Mouse (Mus musculus) liver, embryonic 12.5 days (tissue): ENCODE results near the gene Klrg2. TPM values are rescaled to one million over a fixed set of nuclear protein-coding genes. Genes with fewer than 3 reads are reported as not detected.
A peak's percentile ranks its signal among the peaks of the same experiment; 100 is the strongest.

Experiments used
- ATAC-seq: fragments of 200-750 bp; cut with Nextera tagmentation; 2 replicates; pipeline ENCODE4 v1.8.0; 2017; ENCODE audit warnings: moderate number of reproducible peaks, mild to moderate bottlenecking, moderate library complexity
- H3K27ac ChIP-seq: fragments of 300-500 bp; sonication (generic); 2 replicates; pipeline ENCODE4 v1.5.1; 2016; ENCODE audit warnings: mild to moderate bottlenecking
- H3K27me3 ChIP-seq: fragments of 300-500 bp; sonication (generic); replicated peaks from 2 replicates; pipeline ENCODE4 v1.6.1; 2016; ENCODE audit warnings: mild to moderate bottlenecking, moderate library complexity
- H3K36me3 ChIP-seq: fragments of 300-500 bp; sonication (generic); 2 replicates; pipeline ENCODE4 v1.6.1; 2016; ENCODE audit warnings: mild to moderate bottlenecking, moderate library complexity
- H3K4me1 ChIP-seq: fragments of 300-500 bp; sonication (generic); 2 replicates; pipeline ENCODE4 v1.6.1; 2016
- H3K4me2 ChIP-seq: fragments of 300-500 bp; sonication (generic); 2 replicates; pipeline ENCODE4 v1.6.1; 2016; ENCODE audit warnings: mild to moderate bottlenecking, moderate library complexity
- H3K4me3 ChIP-seq: fragments of 300-500 bp; sonication (generic); 2 replicates; pipeline ENCODE4 v1.5.1; 2016; ENCODE audit warnings: mild to moderate bottlenecking, moderate library complexity
- H3K9ac ChIP-seq: fragments of 300-500 bp; sonication (generic); 2 replicates; pipeline ENCODE4 v1.6.1; 2016; ENCODE audit warnings: mild to moderate bottlenecking, moderate library complexity
- H3K9me3 ChIP-seq: fragments of 300-500 bp; sonication (generic); replicated peaks from 2 replicates; pipeline ENCODE4 v1.6.1; 2016; ENCODE audit warnings: mild to moderate bottlenecking, moderate library complexity
- WGBS: fragments of 180-500 bp; shearing (Covaris S2); methylation state at CpG from one replicate; pipeline ENCODE4 v1.1.7; 2016; ENCODE audit not compliant: insufficient replicate concordance; 5-methylcytosine and 5-hydroxymethylcytosine counted together
- polyA plus RNA-seq: library from polyadenylated mRNA; unstranded; fragments of >200 nt; fragmentation: Nextera tagmentation; extraction: Ambion mirVana; gene quantifications from 2 replicates; pipeline ENCODE4 v1.2.1, GENCODE M21; 2016

Gene Klrg2
- polyA plus RNA-seq, 1 experiment from 2014 or later = 0.06 TPM

DNA sequence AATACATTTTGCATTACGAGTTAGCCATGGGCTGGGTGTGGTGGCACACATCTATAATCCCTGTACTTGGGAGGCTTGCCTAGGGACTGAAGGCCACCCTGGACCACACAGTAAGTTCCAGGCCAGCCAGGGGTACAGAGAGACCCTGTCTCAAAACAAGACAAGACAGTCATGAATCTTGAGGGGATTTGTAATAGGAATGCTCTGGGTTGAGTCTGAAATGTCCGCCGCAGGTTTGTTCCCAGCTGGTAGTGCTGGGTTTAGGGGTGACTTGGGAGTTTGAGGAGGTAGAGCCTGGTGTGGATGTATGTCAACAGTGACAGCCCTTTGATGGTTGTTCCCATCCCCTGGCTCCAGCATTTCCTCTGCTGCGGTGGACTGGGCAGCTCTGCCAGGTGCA, 10.0 kb downstream of the Klrg2 start:
- Histone ChIP-seq H3K4me3 (no peak overlapping the region), H3K4me1 (peaks cover 23% of the 10 kb centered on the region), H3K27ac (no peak overlapping the region), H3K4me2 (no peak overlapping the region), H3K27me3 (peaks cover under 1% of the 10 kb centered on the region; the same call in 1 of the 2 replicates), H3K9me3 (no peaks in the 10 kb centered on the region), H3K9ac (no peak overlapping the region), H3K36me3 (peaks cover 22% of the 10 kb centered on the region)
- whole genome bisulfite sequencing = 85% methylated on average over 4 of the region's 4 CpGs
- ATAC-seq = no peak

DNA sequence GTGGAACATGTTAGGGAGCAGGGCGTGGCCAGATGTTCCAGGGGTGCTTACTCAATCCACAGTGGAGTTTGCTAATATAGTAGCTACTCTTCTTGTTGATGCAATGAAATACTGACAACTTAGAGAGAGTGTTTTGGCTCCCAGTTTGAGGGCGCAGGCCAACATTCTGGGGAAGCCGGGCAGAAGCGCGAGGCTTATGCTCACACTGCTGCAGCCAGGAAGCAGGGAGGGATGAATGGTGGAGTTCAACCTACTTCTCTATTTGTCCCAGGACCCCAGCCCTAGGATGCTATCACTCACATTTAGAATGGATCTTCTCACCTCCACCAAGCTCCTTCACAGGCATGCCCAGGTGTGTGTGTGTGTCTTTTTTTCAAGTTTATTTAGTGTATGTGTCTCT, 11.0 kb downstream of the Klrg2 start:
- H3K27ac ChIP-seq = no peak overlapping the region
- H3K9ac ChIP-seq = no peak overlapping the region
- H3K27me3 ChIP-seq = no peaks in the 10 kb centered on the region
- H3K9me3 ChIP-seq = no peaks in the 10 kb centered on the region
- WGBS = 87% methylated on average over 5 of the region's 5 CpGs
- H3K4me1 ChIP-seq = peaks cover 27% of the 10 kb centered on the region
- H3K4me3 ChIP-seq = no peak overlapping the region
- H3K4me2 ChIP-seq = no peak overlapping the region
- ATAC-seq = no peak
- peaks cover 31% of the 10 kb centered on the region for H3K36me3 ChIP-seq

DNA sequence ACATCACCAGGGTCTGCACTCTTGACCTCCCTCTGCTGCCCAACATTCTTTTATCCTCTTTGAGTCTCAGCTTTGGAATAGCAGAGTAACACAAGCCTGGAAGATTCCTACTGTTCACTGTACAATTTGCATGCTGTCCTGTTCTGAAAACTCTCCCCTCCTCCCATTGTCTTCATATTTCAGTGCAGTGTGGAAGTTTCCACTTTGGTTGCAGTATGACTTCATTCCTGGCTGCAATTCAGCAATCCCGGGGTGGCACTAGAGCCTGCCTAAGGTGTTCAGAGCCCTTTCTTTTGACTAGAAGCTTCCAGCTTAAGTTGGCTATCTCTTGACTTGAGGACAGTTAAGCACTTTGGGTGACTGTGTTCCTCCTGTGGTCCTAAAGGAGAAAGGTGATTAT, 12.6 kb downstream of the Klrg2 start:
- WGBS = 86% methylated on average over 1 of the region's 1 CpGs
- peaks cover 45% of the 10 kb centered on the region for H3K36me3 ChIP-seq
- H3K9me3 ChIP-seq = no peaks in the 10 kb centered on the region
- H3K4me1 ChIP-seq = peaks cover 27% of the 10 kb centered on the region
- no peak for ATAC-seq
- no peak overlapping the region for H3K27ac ChIP-seq
- no peak overlapping the region for H3K4me3 ChIP-seq
- H3K27me3 ChIP-seq = no peaks in the 10 kb centered on the region
- no peak overlapping the region for H3K9ac ChIP-seq
- no peak overlapping the region for H3K4me2 ChIP-seq

DNA sequence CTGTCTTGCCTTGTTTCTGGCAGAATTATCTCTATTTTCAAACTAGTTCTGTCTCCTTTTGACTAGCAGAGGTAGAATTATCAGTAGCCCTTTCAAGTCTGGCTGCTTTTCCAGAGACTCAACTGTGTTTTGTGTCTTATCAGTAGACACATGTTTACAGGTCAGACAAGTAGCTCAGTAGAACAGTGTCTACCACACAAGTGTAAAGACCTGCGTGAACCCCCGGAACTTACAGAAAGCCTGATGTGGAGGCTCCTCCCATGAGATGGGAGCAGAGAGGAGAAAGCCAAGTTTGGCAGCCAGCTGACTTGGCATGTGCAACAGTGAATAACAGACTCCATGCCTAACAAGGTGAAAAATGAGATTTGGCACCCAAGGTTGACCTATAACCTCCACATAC, 13.6 kb downstream of the Klrg2 start:
- H3K4me2 ChIP-seq = peak overlapping the region; percentile 22
- 19% methylated on average over 2 of the region's 2 CpGs for WGBS
- peak; percentile 92 for ATAC-seq
- H3K36me3 ChIP-seq = peaks cover 55% of the 10 kb centered on the region
- no peaks in the 10 kb centered on the region for H3K27me3 ChIP-seq
- H3K9me3 ChIP-seq = no peaks in the 10 kb centered on the region
- no peak overlapping the region for H3K4me3 ChIP-seq
- peak overlapping the region; percentile 87 for H3K27ac ChIP-seq
- 0 out of 2 replicates have a peak overlapping the region, but pooled peaks have one; percentile 28 for H3K9ac ChIP-seq
- H3K4me1 ChIP-seq = peaks cover 27% of the 10 kb centered on the region

DNA sequence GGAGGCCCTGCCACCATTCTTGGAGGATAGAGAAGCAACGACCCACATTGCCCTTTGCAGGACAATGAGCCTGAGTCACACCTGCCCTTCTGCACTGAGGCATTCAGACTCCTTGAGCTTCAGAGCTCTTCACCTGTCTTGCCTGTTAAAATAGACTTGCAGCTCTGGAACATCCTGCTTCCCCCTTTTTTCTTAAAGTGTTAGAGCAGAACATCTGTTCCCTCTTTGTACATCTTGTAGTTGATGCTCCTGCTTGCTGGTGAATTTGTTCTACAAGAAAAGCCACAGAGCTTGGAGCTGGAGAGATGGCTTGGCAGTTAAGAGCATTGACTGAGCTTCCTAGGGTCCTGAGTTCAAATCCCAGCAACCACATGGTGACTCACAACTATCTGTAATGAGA, 14.6 kb downstream of the Klrg2 start:
- H3K9ac ChIP-seq = no peak overlapping the region
- whole genome bisulfite sequencing = 88% methylated on average over 1 of the region's 1 CpGs
- H3K4me3 ChIP-seq = no peak overlapping the region
- H3K36me3 ChIP-seq = peaks cover 59% of the 10 kb centered on the region
- peak overlapping the region; percentile 22; the same call in 1 of the 2 replicates for H3K4me2 ChIP-seq
- H3K4me1 ChIP-seq = peaks cover 27% of the 10 kb centered on the region
- H3K27me3 ChIP-seq = no peaks in the 10 kb centered on the region
- H3K27ac ChIP-seq = peak overlapping the region; percentile 87
- H3K9me3 ChIP-seq = no peaks in the 10 kb centered on the region
- no peak for ATAC-seq

DNA sequence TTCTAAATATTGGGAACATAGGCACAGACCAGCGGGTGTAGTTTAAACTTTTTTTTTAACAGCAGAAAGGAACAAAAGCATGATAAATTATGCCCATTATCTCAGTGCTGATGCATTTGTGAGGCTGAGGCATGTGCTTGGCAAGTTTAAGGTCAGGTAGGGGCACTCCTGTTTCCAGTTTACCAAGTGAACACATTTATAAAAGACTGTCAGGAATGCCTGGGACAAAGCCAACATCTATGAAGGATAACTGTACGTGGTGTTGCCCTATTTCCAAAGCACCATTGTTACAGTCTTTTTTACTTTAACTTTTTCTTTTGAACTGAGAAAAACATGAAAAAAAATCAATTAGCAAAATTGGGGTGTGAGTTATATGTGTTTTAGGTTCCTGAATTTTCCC, 27.1 kb downstream of the Klrg2 start:
- H3K9ac ChIP-seq = no peak overlapping the region
- no peak overlapping the region for H3K4me2 ChIP-seq
- no peaks in the 10 kb centered on the region for H3K9me3 ChIP-seq
- H3K36me3 ChIP-seq = peaks cover 79% of the 10 kb centered on the region
- no peak overlapping the region for H3K27ac ChIP-seq
- H3K4me1 ChIP-seq = no peaks in the 10 kb centered on the region
- no peak overlapping the region for H3K4me3 ChIP-seq
- no peaks in the 10 kb centered on the region for H3K27me3 ChIP-seq
- WGBS = 74% methylated on average over 2 of the region's 2 CpGs
- no peak for ATAC-seq

DNA sequence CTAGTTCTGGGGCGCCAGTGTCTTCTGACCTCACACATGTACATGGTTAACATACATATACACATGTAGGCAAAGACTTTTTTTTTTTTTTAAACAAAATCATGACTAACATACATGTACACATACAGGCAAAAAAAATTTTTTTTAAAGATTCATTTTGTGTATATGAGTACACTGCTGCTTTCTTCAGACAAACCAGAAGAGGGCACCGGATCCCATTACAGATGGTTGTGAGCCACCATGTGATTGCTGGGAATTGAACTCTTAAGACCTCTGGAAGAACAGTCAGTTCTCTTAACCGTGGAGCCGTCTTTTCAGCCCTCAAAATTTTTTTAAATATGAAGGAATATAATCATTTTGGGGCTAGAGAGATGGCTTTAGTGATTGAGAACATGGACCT, 39.6 kb downstream of the Klrg2 start:
- 83% methylated on average over 4 of the region's 4 CpGs for WGBS
- peaks cover 92% of the 10 kb centered on the region for H3K36me3 ChIP-seq

DNA sequence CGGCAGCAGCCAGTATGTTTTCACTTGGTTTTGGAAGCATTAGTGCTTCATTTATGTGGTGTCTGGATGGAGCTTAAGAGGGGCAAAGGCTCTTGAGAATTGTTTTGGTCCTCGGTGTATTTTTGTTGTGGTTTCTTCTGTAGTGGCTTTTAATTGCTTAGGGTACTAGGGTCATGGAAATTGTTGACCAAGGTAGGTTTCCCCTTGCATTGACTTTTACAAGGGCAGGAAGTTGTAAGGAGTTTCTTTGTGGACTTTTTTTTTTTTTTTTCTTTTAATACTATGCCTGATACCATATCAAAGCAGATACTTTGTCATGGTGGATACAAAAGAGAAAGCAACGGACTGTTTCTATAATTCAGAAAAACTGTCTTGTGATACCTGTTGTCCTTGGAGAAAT, 55.3 kb downstream of the Klrg2 start:
- 90% methylated on average over 3 of the region's 3 CpGs for WGBS

More for the DNA sequence above, 39.6 kb downstream of the Klrg2 start:
- H3K9ac ChIP-seq = no peak overlapping the region
- H3K4me3 ChIP-seq = no peak overlapping the region
- H3K9me3 ChIP-seq = no peaks in the 10 kb centered on the region
- H3K4me1 ChIP-seq = no peaks in the 10 kb centered on the region
- no peak overlapping the region for H3K4me2 ChIP-seq
- no peaks in the 10 kb centered on the region for H3K27me3 ChIP-seq
- ATAC-seq = no peak
- H3K27ac ChIP-seq = no peak overlapping the region

DNA sequence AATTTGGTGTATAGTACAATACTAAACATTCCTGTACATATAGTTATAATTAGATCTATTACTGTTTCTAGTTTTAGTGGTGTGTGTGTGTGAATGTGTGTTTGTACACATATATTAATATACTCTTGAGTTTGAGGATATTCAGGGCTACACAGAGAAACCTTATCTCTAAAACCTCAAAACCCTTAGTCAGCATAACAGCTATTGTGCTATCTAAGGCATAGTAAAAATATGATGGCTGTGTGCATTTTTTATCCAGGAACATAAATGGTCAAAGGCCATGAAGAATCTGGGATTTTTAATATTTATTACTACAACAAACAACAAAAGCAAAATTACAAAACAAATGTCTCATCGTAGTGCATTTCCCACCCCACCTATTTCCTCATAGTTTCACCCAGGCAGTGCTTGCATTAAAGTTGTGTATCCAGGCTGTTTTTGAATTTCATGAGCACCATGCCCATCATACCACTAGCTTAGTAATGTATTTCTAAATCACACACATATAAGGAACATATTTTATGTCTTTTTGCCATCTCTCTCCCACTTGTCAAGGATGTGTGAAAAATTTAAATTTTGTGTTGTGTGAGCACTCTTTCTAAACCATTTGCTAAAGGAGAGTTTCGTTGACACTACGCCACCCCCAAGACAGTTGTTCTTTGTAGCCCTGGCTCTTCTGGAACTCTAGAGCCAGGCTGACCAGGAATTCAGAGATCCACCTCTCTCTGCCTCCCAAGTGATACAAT, 56.8 kb downstream of the Klrg2 start:
- peaks cover 80% of the 10 kb centered on the region for H3K36me3 ChIP-seq

More for the DNA sequence above, 55.3 kb downstream of the Klrg2 start:
- Histone ChIP-seq H3K4me2 (no peak overlapping the region), H3K4me1 (peaks cover 19% of the 10 kb centered on the region), H3K27me3 (no peaks in the 10 kb centered on the region), H3K9ac (no peak overlapping the region), H3K9me3 (no peaks in the 10 kb centered on the region), H3K4me3 (no peak overlapping the region), H3K36me3 (peaks cover 81% of the 10 kb centered on the region), H3K27ac (no peak overlapping the region)
- no peak for ATAC-seq

DNA sequence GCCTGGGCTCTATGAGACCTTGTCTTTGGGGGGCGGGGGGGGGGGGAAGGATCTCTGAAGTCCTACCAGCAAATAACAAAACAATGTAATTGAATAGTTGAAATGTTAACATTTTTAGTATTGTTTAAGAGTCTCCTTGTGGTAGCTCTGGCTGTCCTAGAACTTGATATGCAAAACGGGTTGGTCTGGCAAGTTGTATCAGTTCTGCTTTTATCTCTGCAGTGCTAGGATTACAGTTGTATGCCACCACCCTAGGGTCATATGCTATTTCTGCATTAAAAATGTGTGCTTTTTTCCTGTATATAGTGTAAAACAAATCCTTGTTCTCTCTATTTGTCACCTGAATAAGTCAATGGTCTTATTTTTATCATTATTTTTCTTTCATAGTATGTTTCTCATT, 60.9 kb downstream of the Klrg2 start:
- Histone ChIP-seq H3K4me2 (no peak overlapping the region), H3K36me3 (peaks cover 84% of the 10 kb centered on the region), H3K4me1 (peaks cover 19% of the 10 kb centered on the region), H3K9ac (no peak overlapping the region), H3K4me3 (no peak overlapping the region), H3K27me3 (no peaks in the 10 kb centered on the region), H3K9me3 (no peaks in the 10 kb centered on the region), H3K27ac (no peak overlapping the region)
- ATAC-seq = no peak
- 55% methylated on average over 2 of the region's 2 CpGs for WGBS

More for the DNA sequence above, 56.8 kb downstream of the Klrg2 start:
- H3K9me3 ChIP-seq = no peaks in the 10 kb centered on the region
- H3K4me1 ChIP-seq = peaks cover 19% of the 10 kb centered on the region
- ATAC-seq = no peak
- H3K27ac ChIP-seq = no peak overlapping the region
- no peak overlapping the region for H3K9ac ChIP-seq
- H3K27me3 ChIP-seq = no peaks in the 10 kb centered on the region
- H3K4me2 ChIP-seq = no peak overlapping the region
- 92% methylated on average over 3 of the region's 3 CpGs for WGBS
- H3K4me3 ChIP-seq = no peak overlapping the region
